Mouse (Mus musculus): ENCODE results near the gene Ap1s2. TPM values are rescaled to one million over a fixed set of nuclear protein-coding genes. Genes with fewer than 3 reads are reported as not detected.

Ap1s2 gene
- total and polyA plus RNA-seq, 3 experiments, result 9.3 to 10.1 TPM; not detected in 1

DNA sequence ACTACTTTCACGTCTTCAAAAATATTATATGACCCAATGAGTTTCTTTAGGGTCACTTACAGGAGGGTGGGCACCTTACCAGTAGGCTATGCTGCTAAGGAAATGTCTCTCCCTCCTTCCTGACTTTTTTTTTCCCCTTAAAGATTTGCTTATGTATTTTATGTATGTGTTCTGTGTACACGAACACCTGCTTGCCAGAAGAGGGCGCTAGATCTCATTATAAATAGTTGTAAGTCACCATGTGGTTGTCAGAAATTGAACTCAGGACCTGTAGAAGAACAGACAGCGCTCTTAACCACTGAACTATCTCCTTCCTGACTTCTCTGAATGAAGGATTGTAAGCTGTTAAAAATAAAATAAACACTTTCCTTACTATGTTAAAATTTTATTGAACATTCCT lies 72.7 kb downstream of the Ap1s2 start:
- TF ChIP-seq MAX (IDR thresholded peaks at IDR 0.05; ENCODE audit: low read length), result no peak
- TF ChIP-seq RAD21 (IDR thresholded peaks at IDR 0.05; ENCODE audit: low read depth, low read length), result peak; percentile 21
- TF ChIP-seq TAL1 (IDR thresholded peaks at IDR 0.05; ENCODE audit: low read length), result no peak
- TF ChIP-seq USF2 (IDR thresholded peaks at IDR 0.05; ENCODE audit: borderline replicate concordance in 1 of 2, insufficient read depth in 1 of 2, low read depth in 1 of 2, low read length in 2 of 2), result no peak
- no peak for TF ChIP-seq MYB (IDR thresholded peaks at IDR 0.05; ENCODE audit: low read depth, low read length)
- no peak for TF ChIP-seq MAZ (IDR thresholded peaks at IDR 0.05; ENCODE audit: low read depth, low read length)
- TF ChIP-seq POLR2A (IDR thresholded peaks at IDR 0.05; ENCODE audit: control insufficient read depth in 1 of 2, insufficient read depth in 1 of 2, low read depth in 1 of 2, low read length in 2 of 2, poor library complexity in 1 of 2), result no peak
- no peak for TF ChIP-seq ZMIZ1 (IDR thresholded peaks at IDR 0.05; ENCODE audit: low read depth, low read length)
- no peak for TF ChIP-seq GABPA (IDR thresholded peaks at IDR 0.05; ENCODE audit: low read depth, low read length)
- TF ChIP-seq TBP (IDR thresholded peaks at IDR 0.05; ENCODE audit: low read depth, low read length), result no peak
- no peak for TF ChIP-seq POLR2AphosphoS5 (IDR thresholded peaks at IDR 0.05; ENCODE audit: borderline replicate concordance, low read depth, low read length)
- no peak for TF ChIP-seq E2F4 (IDR thresholded peaks at IDR 0.05; ENCODE audit: borderline replicate concordance, low read depth, low read length)
- no peak for TF ChIP-seq CHD1 (IDR thresholded peaks at IDR 0.05; ENCODE audit: low read depth, low read length)
- no peak for TF ChIP-seq EP300 (IDR thresholded peaks at IDR 0.05; ENCODE audit: low read depth in 1 of 2, low read length in 2 of 2)
- no peak for TF ChIP-seq RCOR1 (IDR thresholded peaks at IDR 0.05; ENCODE audit: low read depth, low read length)
- no peak for TF ChIP-seq ZNF384 (IDR thresholded peaks at IDR 0.05; ENCODE audit: low read depth, low read length)
- TF ChIP-seq KAT2A (conservative IDR thresholded peaks at IDR 0.05; ENCODE audit: low read depth, low read length), result no peak
- TF ChIP-seq MYC (IDR thresholded peaks at IDR 0.05; ENCODE audit: low read depth, low read length), result 0 out of 2 replicates have a peak, but pooled peaks have one; percentile 43
- peak in 2 of 3 experiments; percentile 35 to 54; a peak in 4 of 6 replicates for TF ChIP-seq CTCF (IDR thresholded peaks at IDR 0.05 in 2 of 3, conservative IDR thresholded peaks at IDR 0.05 in 1 of 3; ENCODE audit: control insufficient read depth in 1 of 3, insufficient read depth in 1 of 3, low read depth in 2 of 3, low read length in 3 of 3, poor library complexity in 1 of 3, severe bottlenecking in 1 of 3)
- TF ChIP-seq ETS1 (IDR thresholded peaks at IDR 0.05; ENCODE audit: low read depth, low read length), result no peak
- TF ChIP-seq ZC3H11A (IDR thresholded peaks at IDR 0.05; ENCODE audit: low read depth, low read length), result peak; percentile 39; the same call in 1 of the 2 replicates
- TF ChIP-seq UBTF (IDR thresholded peaks at IDR 0.05; ENCODE audit: borderline replicate concordance, insufficient read depth, low read depth, low read length), result no peak
- no peak for TF ChIP-seq GATA1 (IDR thresholded peaks at IDR 0.05; ENCODE audit: low read depth, low read length)
- TF ChIP-seq MAFK (IDR thresholded peaks at IDR 0.05; ENCODE audit: borderline replicate concordance, low read depth, low read length), result no peak
- no peak for TF ChIP-seq NELFE (IDR thresholded peaks at IDR 0.05; ENCODE audit: low read depth, low read length)
- TF ChIP-seq NRF1 (IDR thresholded peaks at IDR 0.05; ENCODE audit: insufficient read depth, low read depth, low read length, poor library complexity, severe bottlenecking), result no peak
- TF ChIP-seq SMC3 (IDR thresholded peaks at IDR 0.05; ENCODE audit: low read depth, low read length), result peak; percentile 42
- no peak for TF ChIP-seq MEF2A (IDR thresholded peaks at IDR 0.05; ENCODE audit: extremely low read depth, insufficient replicate concordance, low read depth, low read length, poor library complexity, severe bottlenecking)
- no peak for TF ChIP-seq TCF12 (IDR thresholded peaks at IDR 0.05; ENCODE audit: low read depth, low read length)
- TF ChIP-seq CHD2 (IDR thresholded peaks at IDR 0.05; ENCODE audit: low read length), result no peak
- DNase-seq (ENCODE audit: low read depth, low spot score), result peak; percentile 55

More for the DNA sequence above, 72.7 kb downstream of the Ap1s2 start:
- Histone ChIP-seq H3K36me3 (ENCODE audit: control insufficient read depth in 1 of 2, insufficient read depth in 2 of 2, low read length in 2 of 2) (no peaks in the 10 kb centered on the region), H3K4me1 (ENCODE audit: control insufficient read depth in 1 of 2, insufficient read depth in 2 of 2, low read length in 2 of 2) (peaks cover 0 to 6% of the 10 kb centered on the region in 2 experiments; a peak in 1 of 4 replicates), H3K27me3 (ENCODE audit: control insufficient read depth in 1 of 2, insufficient read depth in 2 of 2, low read length in 2 of 2) (no peaks in the 10 kb centered on the region; a peak in 1 of 4 replicates), H3K4me3 (ENCODE audit: control insufficient read depth in 1 of 2, insufficient read depth in 1 of 2, low read depth in 2 of 2, low read length in 2 of 2) (no peak overlapping the region), H3K79me2 (ENCODE audit: control insufficient read depth, insufficient read depth, low read length, poor library complexity) (no peaks in the 10 kb centered on the region), H3K27ac (ENCODE audit: control insufficient read depth, low read depth, low read length) (no peak overlapping the region), H3K9ac (ENCODE audit: control insufficient read depth, low read depth, low read length, poor library complexity, severe bottlenecking) (no peak overlapping the region), H3K9me3 (replicated peaks; ENCODE audit: insufficient read depth, low read length) (no peaks in the 10 kb centered on the region)

Data from MEL (cell line).